Mouse (Mus musculus) olfactory bulb, adult 2 months (tissue): Measurements from ENCODE around the gene Rhbg.

Experiments used
- CTCF ChIP-seq: fragments of 200-500 bp; IDR thresholded peaks from 2 replicates; pipeline ENCODE4 v1.5.1; 2012; ENCODE audit warnings: low read depth, mild to moderate bottlenecking, low read length, moderate library complexity; ENCODE audit not compliant: insufficient read depth
- POLR2A ChIP-seq: fragments of 200-500 bp; IDR thresholded peaks from 2 replicates; pipeline ENCODE4 v1.6.1; 2012; ENCODE audit warnings: mild to moderate bottlenecking, low read depth, low read length, moderate library complexity; ENCODE audit not compliant: insufficient read depth

DNA sequence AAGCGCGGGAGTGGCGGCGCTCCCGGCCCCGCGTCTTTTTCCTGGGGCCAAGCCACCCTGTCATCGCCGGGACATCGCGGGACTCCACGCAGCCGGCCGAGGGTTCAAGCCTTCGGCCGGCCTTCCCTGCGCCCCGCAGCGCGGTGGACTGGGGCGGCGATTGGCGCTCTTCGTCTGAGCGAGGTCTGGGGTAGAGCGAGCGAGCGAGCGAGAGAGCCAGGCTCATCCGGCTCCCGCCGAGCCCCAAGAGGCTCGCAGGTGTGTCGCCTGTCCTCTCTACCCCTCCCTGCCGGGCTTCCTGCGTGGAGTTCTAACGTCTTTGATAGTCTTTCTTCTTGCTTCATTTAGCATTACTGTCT, 53.6 kb downstream of the Rhbg start:
- TF ChIP-seq CTCF, result no peak
- TF ChIP-seq POLR2A, result no peak
